Mouse (Mus musculus): ENCODE data around the gene Cnnm1. TPM values are rescaled to one million over a fixed set of nuclear protein-coding genes. Genes with fewer than 3 reads are reported as not detected.

The Cnnm1 gene
- not detected for total RNA-seq (2021)

GRCm38 (mm10) chr19:43440112-43440737 is at the start of gene Cnnm1:
Gene Cnnm1 (plus strand): TSS chr19:43440436.
- intact Hi-C loops (cut with DNase I), result no loop called here
- peak; percentile 4 to 12 for DNase-seq

GRCm38 (mm10) chr19:43396327-43396726 is 43.9 kb upstream of the Cnnm1 start:
- intact Hi-C loops (cut with DNase I), result loop anchor here (1.0 to 2.0 kb wide), 2 partner anchors 370 to 601 kb away; no protein-coding TSS in a partner anchor
- DNase-seq, result peak in 1 of 2 experiments; percentile 19

- no peak for DNase-seq
- intact Hi-C loops (cut with DNase I), result no loop called here
Observed at GRCm38 (mm10) chr19:43407181-43407580, 33.1 kb upstream of the Cnnm1 start.

GRCm38 (mm10) chr19:43415565-43415964 is 24.7 kb upstream of the Cnnm1 start:
- DNase-seq, result no peak
- intact Hi-C loops (cut with DNase I), result no loop called here

GRCm38 (mm10) chr19:43420506-43420905 is 19.7 kb upstream of the Cnnm1 start:
- no peak for DNase-seq
- intact Hi-C loops (cut with DNase I), result no loop called here

GRCm38 (mm10) chr19:43424082-43424481 is 16.2 kb upstream of the Cnnm1 start:
- no peak for DNase-seq
- intact Hi-C loops (cut with DNase I), result no loop called here

GRCm38 (mm10) chr19:43427446-43428224 is 12.6 kb upstream of the Cnnm1 start:
- DNase-seq, result no peak
- intact Hi-C loops (cut with DNase I), result no loop called here

- DNase-seq, result no peak
- intact Hi-C loops (cut with DNase I), result no loop called here
Observed at GRCm38 (mm10) chr19:43439246-43439645, 990 bp upstream of the Cnnm1 start.

- DNase-seq, result peak; percentile 3 to 8
- intact Hi-C loops (cut with DNase I), result no loop called here
Observed at GRCm38 (mm10) chr19:43440768-43441660, 778 bp downstream of the Cnnm1 start.

- no peak for DNase-seq
- intact Hi-C loops (cut with DNase I), result no loop called here
Observed at GRCm38 (mm10) chr19:43441661-43441990, 1.4 kb downstream of the Cnnm1 start.

GRCm38 (mm10) chr19:43442269-43442668 is 2.0 kb downstream of the Cnnm1 start:
- intact Hi-C loops (cut with DNase I), result no loop called here
- no peak for DNase-seq

- no peak for DNase-seq
- intact Hi-C loops (cut with DNase I), result no loop called here
Observed at GRCm38 (mm10) chr19:43442906-43443305, 2.7 kb downstream of the Cnnm1 start.

- no peak for DNase-seq
- intact Hi-C loops (cut with DNase I), result no loop called here
Observed at GRCm38 (mm10) chr19:43444636-43445205, 4.5 kb downstream of the Cnnm1 start.

- intact Hi-C loops (cut with DNase I), result no loop called here
- no peak for DNase-seq
Observed at GRCm38 (mm10) chr19:43451563-43451962, 11.3 kb downstream of the Cnnm1 start.

- DNase-seq, result no peak
- intact Hi-C loops (cut with DNase I), result no loop called here
Observed at GRCm38 (mm10) chr19:43452176-43452575, 11.9 kb downstream of the Cnnm1 start.

GRCm38 (mm10) chr19:43453025-43453424 is 12.8 kb downstream of the Cnnm1 start:
- intact Hi-C loops (cut with DNase I), result no loop called here
- no peak for DNase-seq

- intact Hi-C loops (cut with DNase I), result no loop called here
- DNase-seq, result no peak
Observed at GRCm38 (mm10) chr19:43459948-43460347, 19.7 kb downstream of the Cnnm1 start.

GRCm38 (mm10) chr19:43460481-43460880 is 20.2 kb downstream of the Cnnm1 start:
- intact Hi-C loops (cut with DNase I), result no loop called here
- DNase-seq, result no peak

GRCm38 (mm10) chr19:43462141-43462540 is 21.9 kb downstream of the Cnnm1 start:
- intact Hi-C loops (cut with DNase I), result no loop called here
- DNase-seq, result no peak

GRCm38 (mm10) chr19:43463546-43464293 is 23.5 kb downstream of the Cnnm1 start:
- no peak for DNase-seq
- intact Hi-C loops (cut with DNase I), result no loop called here
